Mouse (Mus musculus) left cerebral cortex, postnatal 36 days (tissue): ENCODE results near the gene 1700021F05Rik. TPM values are rescaled to one million over a fixed set of nuclear protein-coding genes. Genes with fewer than 3 reads are reported as not detected.
A peak's percentile ranks its signal among the peaks of the same experiment; 100 is the strongest.

Experiments used
- DNase-seq, 2 experiments: peaks; one replicate each; pipeline ENCODE4 v3.0.0; 2021 to 2022; ENCODE audit warnings: low spot score in 2 of 2, mixed read lengths in 1 of 2
- intact Hi-C: fragments of 180-260 bp; cut with DNase I; formaldehyde crosslinking; loops from one replicate; pipeline ENCODE4 v1.15.1; 2025
- total RNA-seq, 2 experiments: library from RNA; stranded (reverse); gene quantifications; 2 replicates each; pipeline ENCODE4 v1.2.3; 2021

1700021F05Rik gene
- total RNA-seq: 10 to 100 TPM; 38.7 to 39.9 TPM

GRCm38 (mm10) chr10:43540442-43541152, at the start of gene 1700021F05Rik:
Gene 1700021F05Rik, minus strand, starts transcription at chr10:43540994.
- intact Hi-C loops: loop anchor here (2.0 kb wide), 1 partner anchor 62 kb away; the partner anchor contains the start of gene Bend3
- peak; percentile 93 to 95 for DNase-seq

GRCm38 (mm10) chr10:43588470-43589177, 47.8 kb upstream of the 1700021F05Rik start:
- intact Hi-C loops: no loop called here
- no peak for DNase-seq

- no peak for DNase-seq
- intact Hi-C loops: no loop called here
Observed at GRCm38 (mm10) chr10:43584538-43584937, 43.7 kb upstream of the 1700021F05Rik start.

- intact Hi-C loops: no loop called here
- no peak for DNase-seq
Observed at GRCm38 (mm10) chr10:43581260-43581659, 40.5 kb upstream of the 1700021F05Rik start.

DNA sequence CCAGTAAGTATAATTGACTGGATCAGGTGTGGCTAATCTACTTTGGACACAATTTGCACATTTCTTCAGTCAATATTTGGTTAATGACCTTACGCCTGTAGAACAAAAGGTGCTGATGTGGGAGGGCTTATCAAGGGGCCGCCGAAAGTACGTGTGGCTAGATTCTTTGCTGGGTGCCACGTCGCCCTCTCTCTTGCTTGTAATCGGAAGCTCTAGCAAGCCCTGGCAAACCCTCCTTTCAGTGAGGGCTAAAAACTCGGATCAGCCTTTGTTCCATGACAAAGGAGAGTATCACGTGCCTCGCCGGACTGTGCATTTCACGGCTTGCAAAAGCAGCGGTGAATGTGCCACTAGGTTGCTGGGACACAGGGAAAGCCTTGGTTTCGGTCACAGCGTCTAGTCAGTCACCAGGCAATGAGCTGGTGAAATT, 39.9 kb upstream of the 1700021F05Rik start:
- DNase-seq: no peak
- intact Hi-C loops: no loop called here

- DNase-seq: no peak
- intact Hi-C loops: loop anchor here (10.0 kb wide), 1 partner anchor 145 kb away; no protein-coding TSS in a partner anchor
Observed at GRCm38 (mm10) chr10:43579381-43580261, 38.8 kb upstream of the 1700021F05Rik start.

DNA sequence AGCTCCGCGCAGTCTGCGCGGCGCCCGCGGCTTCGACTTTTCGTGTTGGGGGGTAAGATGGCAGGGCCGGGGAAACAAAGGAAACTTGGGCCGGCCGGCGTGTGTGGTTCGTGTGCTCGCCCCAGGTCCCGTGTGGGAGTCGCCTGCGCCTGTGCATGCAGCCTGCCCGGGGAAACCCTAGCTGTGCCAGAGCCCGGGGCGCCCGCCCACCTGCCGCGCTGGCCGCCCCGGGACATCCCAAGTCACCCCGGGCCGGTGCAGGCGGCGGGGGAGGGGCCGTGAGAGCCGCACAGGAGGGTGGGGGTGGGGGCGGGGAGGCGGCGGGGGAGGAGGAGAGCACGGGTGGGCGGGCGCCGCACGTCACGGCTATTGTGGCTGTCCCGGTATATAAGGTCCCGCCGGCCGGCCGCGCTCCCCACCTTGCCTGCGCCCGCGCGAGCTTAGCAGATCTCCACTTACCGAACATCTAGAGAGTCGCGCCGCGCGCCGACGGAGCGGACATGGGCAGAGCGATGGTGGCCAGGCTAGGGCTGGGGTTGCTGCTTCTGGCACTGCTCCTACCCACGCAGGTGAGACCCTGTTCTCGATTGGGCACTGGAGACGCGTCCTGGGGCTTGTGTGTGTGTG, 38.1 kb upstream of the 1700021F05Rik start:
- intact Hi-C loops: loop anchor here (10.0 kb wide), 1 partner anchor 146 kb away; no protein-coding TSS in a partner anchor
- no peak for DNase-seq

- DNase-seq: peak; percentile 25 to 30
- intact Hi-C loops: loop anchor here (10.0 kb wide), 1 partner anchor 146 kb away; no protein-coding TSS in a partner anchor
Observed at GRCm38 (mm10) chr10:43578366-43578753, 37.6 kb upstream of the 1700021F05Rik start.

DNA sequence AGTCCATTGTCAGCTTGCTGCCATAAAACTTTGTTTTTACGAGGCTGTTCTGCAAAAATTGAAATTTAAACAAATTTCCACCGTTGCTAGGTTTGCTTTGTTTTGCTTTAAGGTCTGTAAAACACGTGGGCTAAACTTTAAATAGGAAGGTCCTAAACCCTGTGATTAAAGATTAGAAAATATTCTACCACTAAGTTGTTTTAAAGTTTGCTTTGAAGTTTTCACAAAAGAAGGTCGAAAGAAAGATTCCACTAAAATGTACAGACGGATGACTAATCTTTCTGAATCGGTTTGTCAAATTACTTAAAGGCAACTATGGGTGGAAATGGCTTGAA, 37.2 kb upstream of the 1700021F05Rik start, which contains the start of gene Cd24a:
Gene Cd24a, plus strand, starts transcription at position 288 of the 335 bp plus-strand sequence.
- no peak for DNase-seq
- intact Hi-C loops: loop anchor here (10.0 kb wide), 1 partner anchor 147 kb away; no protein-coding TSS in a partner anchor

DNA sequence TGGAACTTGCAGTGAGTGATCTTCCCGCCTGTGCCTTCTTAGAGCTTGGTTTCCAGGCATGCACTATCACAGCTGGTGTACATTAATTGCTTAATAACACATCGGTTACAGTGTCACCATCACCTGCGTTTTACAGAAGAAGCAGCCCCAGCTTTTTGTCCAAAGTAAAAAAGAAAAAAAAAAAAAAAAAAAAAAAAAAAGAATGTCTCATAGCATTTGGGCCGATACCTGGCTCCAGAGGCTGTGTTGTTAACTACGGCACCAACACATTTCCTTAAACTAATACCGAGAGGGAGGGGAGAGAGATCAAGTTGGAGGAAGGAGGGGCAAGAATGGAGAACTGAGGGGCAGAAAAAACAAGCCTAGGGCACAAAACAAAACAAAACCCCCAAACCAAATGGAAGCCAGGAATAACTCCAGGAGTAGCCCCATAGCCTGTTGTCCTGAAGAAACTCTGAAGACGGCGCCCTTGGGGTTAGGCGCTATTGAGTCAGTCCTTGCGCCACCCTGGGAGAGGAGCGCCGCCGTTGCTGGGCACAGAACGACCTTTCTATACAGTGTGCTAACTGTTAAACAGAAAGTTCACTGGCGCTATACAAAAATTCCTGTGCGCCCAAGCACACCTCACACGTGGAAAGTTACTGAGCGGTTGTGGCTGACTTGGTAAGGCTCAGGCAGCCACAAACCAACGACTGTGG, 36.7 kb upstream of the 1700021F05Rik start:
- intact Hi-C loops: loop anchor here (10.0 kb wide), 1 partner anchor 147 kb away; no protein-coding TSS in a partner anchor
- DNase-seq: no peak

DNA sequence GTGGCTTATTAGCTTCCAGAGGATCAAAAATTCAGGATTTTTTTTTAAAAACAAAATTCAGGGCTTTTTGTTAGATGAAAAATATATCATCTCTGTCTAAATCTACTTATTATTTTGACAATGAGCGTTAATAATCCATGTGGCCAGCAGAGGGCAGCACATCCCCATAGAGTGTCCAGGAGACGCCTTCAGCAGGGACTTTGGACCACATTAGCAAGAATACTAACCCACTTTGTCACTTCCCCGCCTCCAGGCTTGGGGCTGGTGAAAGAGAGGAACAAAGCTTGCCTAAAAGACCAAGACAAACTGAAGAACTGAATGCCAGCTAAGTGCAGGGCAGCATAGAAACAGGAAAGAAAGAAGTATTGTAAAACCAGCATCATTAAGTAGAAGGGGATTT, 34.2 kb upstream of the 1700021F05Rik start:
- DNase-seq: peak; percentile 49 to 71
- intact Hi-C loops: loop anchor here (1.0 to 10.0 kb wide), 2 partner anchors 150 to 344 kb away; no protein-coding TSS in a partner anchor

- intact Hi-C loops: loop anchor here (10.0 kb wide), 1 partner anchor 150 kb away; no protein-coding TSS in a partner anchor
- DNase-seq: no peak
Observed at GRCm38 (mm10) chr10:43574352-43574751, 33.6 kb upstream of the 1700021F05Rik start.

DNA sequence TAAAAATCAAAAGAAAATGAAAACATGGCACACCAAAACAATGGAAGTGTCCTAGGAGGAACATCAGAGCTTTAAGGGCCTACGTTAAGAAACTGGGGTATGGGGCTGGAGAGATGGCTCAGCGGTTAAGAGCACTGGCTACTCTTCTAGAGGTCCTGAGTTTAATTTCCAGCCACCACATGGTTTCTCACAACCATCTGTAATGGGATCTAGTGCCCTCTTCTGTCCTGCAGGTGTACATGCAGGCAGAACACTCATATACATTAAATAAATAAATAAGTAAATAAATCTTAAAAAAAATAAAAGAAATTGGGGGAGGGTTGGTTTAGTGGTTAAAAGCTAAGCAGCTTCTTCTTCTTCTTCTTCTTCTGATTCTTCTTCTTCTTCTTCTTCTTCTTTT, 20.5 kb upstream of the 1700021F05Rik start:
- intact Hi-C loops: no loop called here

GRCm38 (mm10) chr10:43560765-43561164, 20.0 kb upstream of the 1700021F05Rik start:
- intact Hi-C loops: no loop called here
- no peak for DNase-seq

More for the DNA sequence above, 20.5 kb upstream of the 1700021F05Rik start:
- DNase-seq: no peak

GRCm38 (mm10) chr10:43559313-43559712, 18.5 kb upstream of the 1700021F05Rik start:
- intact Hi-C loops: no loop called here
- DNase-seq: no peak

DNA sequence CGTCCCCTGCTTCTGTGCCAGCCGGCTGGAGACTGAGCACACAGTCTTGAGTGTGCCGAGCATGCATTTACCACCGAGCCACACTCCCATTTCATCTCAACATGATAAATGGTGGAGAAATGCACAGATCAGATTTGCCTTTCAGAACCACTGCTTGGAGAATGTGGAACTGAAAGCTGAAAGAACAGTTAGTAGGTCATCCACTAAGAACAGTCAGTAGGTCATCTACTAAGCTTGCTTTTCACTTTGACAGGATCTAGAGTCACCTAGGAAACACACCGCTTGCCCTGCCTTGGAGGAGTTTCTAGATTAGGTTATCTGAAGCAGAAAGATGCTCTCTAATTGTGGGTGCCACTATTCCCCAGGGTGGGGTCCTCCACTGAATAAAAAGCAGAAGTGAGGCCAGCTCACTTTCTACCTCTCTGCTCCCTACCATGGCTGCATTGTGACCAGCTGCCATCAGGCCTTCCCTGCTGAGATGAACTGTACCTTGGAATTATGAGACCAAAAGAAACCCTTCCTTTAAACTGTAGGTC, 16.9 kb upstream of the 1700021F05Rik start:
- DNase-seq: no peak
- intact Hi-C loops: no loop called here

DNA sequence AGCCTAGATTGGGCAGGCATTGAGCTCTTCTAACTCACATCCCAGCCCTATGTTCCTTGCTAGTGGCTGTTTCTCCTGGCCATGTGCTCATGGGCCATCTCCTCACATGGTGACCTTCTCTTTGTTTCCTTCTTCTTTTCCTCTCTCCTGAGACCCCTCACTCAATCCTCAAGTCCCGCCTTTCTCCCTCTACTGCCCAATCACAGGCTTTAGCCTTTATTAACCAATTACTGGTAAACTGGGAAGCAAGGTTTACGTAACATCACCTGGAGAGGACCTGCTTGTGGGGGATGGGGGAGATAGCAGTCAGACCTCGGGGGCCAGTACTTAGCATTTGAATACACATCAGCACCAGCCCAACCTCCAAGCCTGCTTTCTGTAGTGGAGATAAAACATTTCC, 10.6 kb upstream of the 1700021F05Rik start:
- intact Hi-C loops: no loop called here

DNA sequence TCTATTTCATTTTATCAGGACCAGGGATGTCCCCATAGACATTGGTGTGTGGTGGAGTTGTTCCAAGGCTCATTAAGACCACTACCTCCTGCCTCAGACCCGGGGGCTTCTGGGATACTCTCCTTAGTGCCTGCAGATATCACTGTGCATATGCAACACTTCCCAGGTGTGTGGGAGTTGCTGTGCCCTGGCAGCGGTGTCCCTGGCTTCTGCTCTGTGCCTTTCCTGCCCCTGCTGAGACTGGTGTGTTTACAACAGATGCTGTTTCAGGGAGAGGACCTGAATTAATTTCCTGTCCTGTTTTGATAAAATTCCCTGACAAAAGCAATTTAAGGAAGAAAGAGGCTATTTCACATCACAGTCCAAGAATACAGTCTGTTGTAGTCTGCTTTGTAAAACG, 10.1 kb upstream of the 1700021F05Rik start:
- intact Hi-C loops: no loop called here
- DNase-seq: no peak

More for the DNA sequence above, 10.6 kb upstream of the 1700021F05Rik start:
- DNase-seq: no peak
